Mouse (Mus musculus) limb, embryonic 14.5 days (tissue): ENCODE measurements around the gene Ldhb. TPM values are rescaled to one million over a fixed set of nuclear protein-coding genes. Genes with fewer than 3 reads are reported as not detected.
A peak's percentile ranks its signal among the peaks of the same experiment; 100 is the strongest.
"Not testable (repeated sequence)": the region's sequence is repeated elsewhere in the genome, so short reads cannot be mapped to it uniquely, and the experiment has no call there.

Experiments
- ATAC-seq: fragments of 200-750 bp; cut with Nextera tagmentation; 2 replicates; pipeline ENCODE4 v1.8.0; 2017; ENCODE audit warnings: low read depth, moderate number of reproducible peaks, moderate TSS enrichment; ENCODE audit not compliant: low FRiP score
- DNase-seq: peaks from one replicate; pipeline ENCODE4 v3.0.0-alpha.2; 2015; ENCODE audit warnings: low spot score
- H3K27ac ChIP-seq: fragments of 300-500 bp; sonication (generic); replicated peaks from 2 replicates; pipeline ENCODE4 v1.5.1; 2014; ENCODE audit warnings: low read depth, mild to moderate bottlenecking, low read length, moderate library complexity, mixed read lengths
- H3K27me3 ChIP-seq: fragments of 300-500 bp; sonication (generic); 2 replicates; pipeline ENCODE4 v1.6.1; 2014; ENCODE audit warnings: low read length, mixed read lengths; ENCODE audit not compliant: control insufficient read depth, insufficient read depth
- H3K36me3 ChIP-seq: fragments of 300-500 bp; sonication (generic); 2 replicates; pipeline ENCODE4 v1.6.1; 2014; ENCODE audit warnings: mild to moderate bottlenecking, low read length, moderate library complexity, mixed read lengths; ENCODE audit not compliant: control insufficient read depth, insufficient read depth
- H3K4me1 ChIP-seq: fragments of 300-500 bp; sonication (generic); 2 replicates; pipeline ENCODE4 v1.6.1; 2014; ENCODE audit warnings: antibody characterized with exemption, low read length, mixed read lengths; ENCODE audit not compliant: control insufficient read depth, insufficient read depth
- H3K4me2 ChIP-seq: fragments of 300-500 bp; sonication (generic); replicated peaks from 2 replicates; pipeline ENCODE4 v1.6.1; 2014; ENCODE audit warnings: low read depth, mild to moderate bottlenecking, low read length, moderate library complexity; ENCODE audit not compliant: severe bottlenecking
- H3K4me3 ChIP-seq: fragments of 300-500 bp; sonication (generic); replicated peaks from 2 replicates; pipeline ENCODE4 v1.5.1; 2014; ENCODE audit warnings: low read length
- H3K9ac ChIP-seq: fragments of 300-500 bp; sonication (generic); 2 replicates; pipeline ENCODE4 v1.6.1; 2014; ENCODE audit warnings: mild to moderate bottlenecking, low read depth, low read length, moderate library complexity; ENCODE audit not compliant: severe bottlenecking
- H3K9me3 ChIP-seq: fragments of 300-500 bp; sonication (generic); 2 replicates; pipeline ENCODE4 v1.6.1; 2016; ENCODE audit warnings: low read length; ENCODE audit not compliant: control insufficient read depth
- POLR2A ChIP-seq: fragments of 200-500 bp; IDR thresholded peaks from 2 replicates; pipeline ENCODE4 v1.8.0; 2012; ENCODE audit warnings: inconsistent platforms, mild to moderate bottlenecking, moderate library complexity, borderline replicate concordance; ENCODE audit not compliant: insufficient read depth, insufficient read length; ENCODE audit errors: extremely low read depth
- WGBS: fragments of 180-500 bp; shearing (Covaris S2); extraction: QIAGEN DNeasy Blood & Tissue Kit; methylation state at CpG from one replicate; pipeline ENCODE4 v1.1.7; 2014; 5-methylcytosine and 5-hydroxymethylcytosine counted together
- polyA plus RNA-seq, 2 experiments: library from polyadenylated mRNA; depleted of rRNA in 1 of 2; stranded (reverse) in 1 of 2; unstranded in 1 of 2; fragments of >200 nt; fragmentation: Nextera tagmentation in 1 of 2; extraction: Ambion mirVana in 1 of 2; gene quantifications; 2 replicates each; pipeline versions ENCODE4 v1.2.1 to v1.2.3; 2012 to 2014

Ldhb gene
- polyA plus RNA-seq, 2 experiments = 178 to 229 TPM

- 88% methylated on average over 8 of the region's 8 CpGs for WGBS
Observed at GRCm38 (mm10) chr6:142529680-142530079, 21.9 kb upstream of the Ldhb start.

GRCm38 (mm10) chr6:142527931-142528562 is 20.3 kb upstream of the Ldhb start:
- Histone ChIP-seq H3K4me1 (no peaks in the 10 kb centered on the region), H3K9me3 (no peaks in the 10 kb centered on the region), H3K27ac (no peak overlapping the region), H3K27me3 (no peaks in the 10 kb centered on the region), H3K4me3 (no peak overlapping the region), H3K36me3 (no peaks in the 10 kb centered on the region), H3K4me2 (no peak overlapping the region), H3K9ac (no peak overlapping the region)
- DNase-seq = no peak
- WGBS = 35% methylated on average over 1 of the region's 1 CpGs
- no peak for ATAC-seq
- TF ChIP-seq POLR2A = no peak

More at GRCm38 (mm10) chr6:142529680-142530079, 21.9 kb upstream of the Ldhb start:
- H3K9ac ChIP-seq = no peak overlapping the region
- ATAC-seq (no peak), DNase-seq (no peak)
- H3K27me3 ChIP-seq = no peaks in the 10 kb centered on the region
- H3K4me1 ChIP-seq = no peaks in the 10 kb centered on the region
- no peaks in the 10 kb centered on the region for H3K36me3 ChIP-seq
- TF ChIP-seq POLR2A = no peak
- no peak overlapping the region for H3K27ac ChIP-seq
- no peak overlapping the region for H3K4me2 ChIP-seq
- H3K9me3 ChIP-seq = no peaks in the 10 kb centered on the region
- no peak overlapping the region for H3K4me3 ChIP-seq

- no peak overlapping the region for H3K27ac ChIP-seq
- H3K9me3 ChIP-seq = no peaks in the 10 kb centered on the region
- H3K4me3 ChIP-seq = no peak overlapping the region
- WGBS = 9% methylated on average over 4 of the region's 4 CpGs
- DNase-seq (peak; percentile 87), ATAC-seq (0 out of 2 replicates have a peak, but pooled peaks have one; percentile 69)
- H3K36me3 ChIP-seq = no peaks in the 10 kb centered on the region
- H3K9ac ChIP-seq = no peak overlapping the region
- TF ChIP-seq POLR2A = no peak
- H3K4me1 ChIP-seq = no peaks in the 10 kb centered on the region
- no peak overlapping the region for H3K4me2 ChIP-seq
- no peaks in the 10 kb centered on the region for H3K27me3 ChIP-seq
Observed at GRCm38 (mm10) chr6:142524635-142525308, 17.0 kb upstream of the Ldhb start.

- H3K9ac ChIP-seq = no peak overlapping the region
- TF ChIP-seq POLR2A = no peak
- WGBS = 84% methylated on average over 12 of the region's 12 CpGs
- H3K4me2 ChIP-seq = no peak overlapping the region
- no peaks in the 10 kb centered on the region for H3K27me3 ChIP-seq
- no peaks in the 10 kb centered on the region for H3K9me3 ChIP-seq
- H3K36me3 ChIP-seq = no peaks in the 10 kb centered on the region
- H3K4me1 ChIP-seq = no peaks in the 10 kb centered on the region
- H3K4me3 ChIP-seq = no peak overlapping the region
- no peak overlapping the region for H3K27ac ChIP-seq
- no peak for ATAC-seq
- DNase-seq = no peak
Observed at GRCm38 (mm10) chr6:142521591-142522110, 13.9 kb upstream of the Ldhb start.

GRCm38 (mm10) chr6:142519110-142519509 is 11.4 kb upstream of the Ldhb start:
- H3K4me3 ChIP-seq = no peak overlapping the region
- TF ChIP-seq POLR2A = no peak
- no peaks in the 10 kb centered on the region for H3K36me3 ChIP-seq
- H3K4me1 ChIP-seq = no peaks in the 10 kb centered on the region
- H3K4me2 ChIP-seq = no peak overlapping the region
- ATAC-seq (peak; percentile 50; the same call in 1 of the 2 replicates), DNase-seq (no peak)
- H3K27ac ChIP-seq = no peak overlapping the region
- H3K9me3 ChIP-seq = no peaks in the 10 kb centered on the region
- no peaks in the 10 kb centered on the region for H3K27me3 ChIP-seq
- 13% methylated on average over 6 of the region's 6 CpGs for WGBS
- H3K9ac ChIP-seq = no peak overlapping the region

- H3K36me3 ChIP-seq, H3K27ac ChIP-seq, H3K9me3 ChIP-seq, ATAC-seq, H3K27me3 ChIP-seq, DNase-seq, H3K9ac ChIP-seq, H3K4me3 ChIP-seq, H3K4me1 ChIP-seq, H3K4me2 ChIP-seq: not testable (repeated sequence)
- 69% methylated on average over 9 of the region's 9 CpGs for WGBS
Observed at GRCm38 (mm10) chr6:142515379-142515778, 7.6 kb upstream of the Ldhb start.
